Mouse (Mus musculus): ENCODE measurements at regions not wholly inside any gene's neighbourhood (a gene's known extent, or its start where the extent isn't known, plus 50 kb on each side); places are given as distances from the start of the nearest gene placed in this dataset.

DNA sequence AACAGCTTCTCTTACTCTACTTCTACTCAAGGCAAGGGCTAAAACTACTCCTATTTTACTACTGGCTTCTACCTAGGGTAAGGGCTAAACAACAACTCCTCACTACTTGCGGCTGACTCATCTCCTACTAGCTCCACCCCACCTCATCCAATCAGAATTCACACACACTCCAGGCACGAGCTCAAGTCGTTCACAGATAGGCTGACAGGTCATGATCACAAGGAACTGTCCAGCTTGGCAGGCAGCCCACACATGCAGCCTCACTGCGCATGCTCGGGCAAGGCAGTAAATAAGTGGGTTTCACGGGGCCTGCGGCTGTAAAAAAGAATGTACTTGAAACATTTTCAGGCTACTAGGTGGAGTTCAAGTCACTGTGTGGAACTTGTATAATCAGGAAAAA is 197.6 kb downstream of the Ccdc50 start:
- DNase-seq (ENCODE audit: low spot score in 2 of 2) = no peak

DNA sequence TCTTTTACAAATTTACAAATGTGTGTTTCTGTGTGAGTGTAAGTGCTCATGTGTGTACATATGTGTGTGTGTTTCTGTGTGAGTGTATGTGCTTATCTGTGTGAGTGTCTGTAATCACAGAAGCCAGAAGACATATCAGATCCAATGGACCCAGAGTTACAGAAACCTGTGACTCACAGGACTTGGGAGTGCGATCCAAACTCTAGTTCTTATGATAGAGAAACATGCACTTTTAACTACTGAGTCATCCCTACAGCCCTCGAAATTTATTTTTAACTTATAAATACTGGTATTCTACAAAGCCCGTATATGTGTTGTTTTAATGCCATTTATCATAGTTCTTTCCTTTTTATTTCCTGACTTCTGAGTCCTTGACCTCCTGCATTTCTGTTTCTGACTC is 220.7 kb downstream of the Ccdc50 start:
- DNase-seq (ENCODE audit: low spot score in 2 of 2) = no peak

DNA sequence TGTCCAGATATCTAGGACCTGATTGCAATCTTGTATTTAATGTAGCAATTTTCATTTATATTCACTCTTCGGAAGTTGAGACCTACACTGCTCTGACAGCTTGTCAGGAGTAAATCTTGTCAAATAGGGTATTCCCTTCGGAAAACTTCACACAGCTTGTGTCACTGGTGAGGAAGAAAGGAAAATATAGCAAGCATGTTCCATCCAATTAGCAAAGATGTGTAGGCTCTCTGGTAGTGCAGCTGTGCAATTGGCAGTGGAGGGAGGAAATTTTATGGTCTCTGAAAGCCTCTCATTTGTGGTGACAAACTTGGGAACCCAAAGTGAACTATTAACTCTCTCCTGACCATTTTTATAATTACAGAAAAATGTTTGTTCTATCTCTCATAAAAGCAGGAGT is 252.6 kb downstream of the Ccdc50 start:
- no peak for DNase-seq (ENCODE audit: low spot score in 2 of 2)

DNA sequence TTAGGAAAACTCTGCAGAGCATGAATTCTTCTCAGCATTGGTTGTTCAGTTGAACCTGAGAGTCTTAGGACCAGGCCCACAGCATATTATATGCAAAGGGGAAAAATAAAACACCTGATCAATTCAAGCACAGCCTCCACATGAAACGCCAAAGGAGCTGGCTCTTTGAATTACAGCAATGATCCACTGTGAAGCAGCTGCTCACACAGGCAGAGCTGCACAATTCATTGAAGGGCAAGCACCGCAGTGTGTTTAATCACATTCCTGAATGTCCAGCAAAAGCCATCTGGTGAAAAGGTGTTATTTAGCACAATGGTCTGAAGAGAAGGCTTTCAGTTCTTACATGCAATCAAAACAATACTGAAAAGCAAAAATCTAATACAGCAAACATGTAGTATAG is 289.6 kb downstream of the Ccdc50 start:
- no peak for DNase-seq (ENCODE audit: low spot score in 2 of 2)

DNA sequence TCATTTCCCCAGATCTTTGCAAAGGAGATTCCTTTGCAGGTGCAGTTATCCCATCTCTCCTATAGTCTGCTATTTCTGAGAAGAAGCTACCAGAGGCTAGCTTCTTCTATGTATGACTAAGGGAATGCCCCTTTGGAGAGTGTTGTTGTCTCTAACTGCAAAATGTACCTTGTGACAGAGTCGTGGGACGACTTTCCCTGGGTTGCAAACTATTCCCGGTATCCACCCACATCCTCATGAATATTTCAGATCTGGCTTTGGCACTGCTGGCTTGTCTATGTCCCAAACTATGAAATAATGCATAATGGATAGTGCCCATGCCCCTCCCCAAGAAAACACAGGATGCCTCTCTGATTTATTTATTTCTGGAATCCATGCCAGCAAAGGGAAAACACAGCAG is 294.3 kb downstream of the Ccdc50 start:
- DNase-seq (ENCODE audit: low spot score in 2 of 2) = peak; percentile 29 to 66

DNA sequence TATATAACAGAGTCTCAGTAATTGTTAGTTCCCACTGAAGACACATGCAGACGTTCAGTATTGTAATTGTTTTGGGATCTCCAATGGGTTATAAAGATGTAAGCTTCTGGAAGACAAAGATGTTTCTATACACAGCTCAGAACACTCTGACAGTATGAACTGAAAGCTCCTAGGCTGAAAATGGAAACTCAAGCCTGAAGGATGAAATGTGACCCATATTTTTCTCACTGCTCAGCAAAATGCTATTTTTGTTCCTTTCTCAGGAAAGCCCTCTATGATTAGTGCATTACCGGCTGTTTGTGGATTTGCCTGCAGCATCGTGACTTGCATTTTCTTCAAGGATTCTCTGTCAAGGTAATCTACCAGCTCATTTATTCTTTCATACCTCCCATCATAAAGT is 295.2 kb downstream of the Ccdc50 start:
- peak in 1 of 2 experiments; percentile 1 for DNase-seq (ENCODE audit: low spot score in 2 of 2)

DNA sequence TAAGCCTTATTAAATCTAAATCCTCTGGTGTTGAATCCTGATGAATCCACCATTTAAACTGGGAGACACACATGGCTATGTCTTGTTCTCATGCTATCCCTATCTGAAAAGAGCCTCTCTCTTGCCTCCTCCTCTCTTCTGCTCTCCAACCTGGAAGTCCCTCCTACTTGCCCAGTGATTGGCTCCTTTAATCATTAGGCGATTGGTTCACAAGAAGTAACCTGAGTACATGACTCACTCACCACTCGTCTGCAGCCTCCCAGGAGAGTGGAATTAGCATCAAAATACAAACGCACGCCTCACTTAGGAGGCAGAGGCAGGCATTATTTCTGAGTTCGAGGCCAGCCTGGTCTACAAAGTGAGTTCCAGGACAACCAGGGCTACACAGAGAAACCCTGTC is 321.3 kb downstream of the Ccdc50 start:
- DNase-seq (ENCODE audit: low spot score in 2 of 2) = no peak

DNA sequence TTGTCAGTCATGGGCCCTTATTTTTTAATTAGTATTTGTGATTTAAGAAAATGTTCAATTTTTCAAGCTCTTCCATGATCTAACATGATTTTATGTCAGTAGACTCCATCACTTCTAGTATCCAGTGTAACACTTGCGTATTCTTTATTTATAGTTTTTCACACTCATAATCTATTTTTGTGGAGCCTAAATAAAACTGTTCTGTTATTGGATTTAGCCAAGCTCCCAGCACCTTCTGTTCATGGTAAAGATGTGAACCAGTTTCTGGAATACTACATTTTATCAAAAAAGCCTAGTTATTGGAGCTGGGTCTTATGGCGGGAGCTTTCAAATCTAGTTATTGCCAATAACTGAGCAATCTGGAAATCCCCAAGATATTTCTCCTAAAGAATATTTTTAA is 334.8 kb downstream of the Ccdc50 start:
- DNase-seq (ENCODE audit: low spot score in 2 of 2) = no peak
